Mouse (Mus musculus): Measurements from ENCODE around the gene Ano7. TPM values are rescaled to one million over a fixed set of nuclear protein-coding genes. Genes with fewer than 3 reads are reported as not detected.

Ano7 gene
- polyA plus RNA-seq (2012; rRNA removed; ENCODE audit: low replicate concordance), result 0.53 and 0.99 TPM in 2 replicates

DNA sequence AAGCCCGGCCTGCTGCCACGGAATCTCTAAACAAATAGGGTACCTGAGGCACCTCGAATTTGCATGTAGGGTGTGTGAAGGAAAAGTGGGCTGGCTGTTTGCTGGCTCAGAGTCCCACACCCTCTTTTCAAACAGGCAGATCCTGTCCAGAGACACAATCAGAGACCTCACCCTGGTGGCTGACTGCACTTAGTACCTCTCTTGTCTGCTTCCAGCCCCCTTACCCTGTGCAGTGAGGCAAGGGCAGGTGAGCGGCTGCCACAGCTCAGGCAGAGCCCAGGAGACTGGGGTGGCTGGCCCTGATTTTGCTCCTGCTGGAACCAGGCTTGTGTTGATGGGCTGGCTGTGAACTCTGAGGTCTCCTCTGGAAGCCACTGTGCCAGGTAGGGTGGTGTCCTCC lies at the start of gene Ano7:
Gene Ano7 (plus strand): TSS at position 266 of the 400 bp plus-strand sequence.

DNA sequence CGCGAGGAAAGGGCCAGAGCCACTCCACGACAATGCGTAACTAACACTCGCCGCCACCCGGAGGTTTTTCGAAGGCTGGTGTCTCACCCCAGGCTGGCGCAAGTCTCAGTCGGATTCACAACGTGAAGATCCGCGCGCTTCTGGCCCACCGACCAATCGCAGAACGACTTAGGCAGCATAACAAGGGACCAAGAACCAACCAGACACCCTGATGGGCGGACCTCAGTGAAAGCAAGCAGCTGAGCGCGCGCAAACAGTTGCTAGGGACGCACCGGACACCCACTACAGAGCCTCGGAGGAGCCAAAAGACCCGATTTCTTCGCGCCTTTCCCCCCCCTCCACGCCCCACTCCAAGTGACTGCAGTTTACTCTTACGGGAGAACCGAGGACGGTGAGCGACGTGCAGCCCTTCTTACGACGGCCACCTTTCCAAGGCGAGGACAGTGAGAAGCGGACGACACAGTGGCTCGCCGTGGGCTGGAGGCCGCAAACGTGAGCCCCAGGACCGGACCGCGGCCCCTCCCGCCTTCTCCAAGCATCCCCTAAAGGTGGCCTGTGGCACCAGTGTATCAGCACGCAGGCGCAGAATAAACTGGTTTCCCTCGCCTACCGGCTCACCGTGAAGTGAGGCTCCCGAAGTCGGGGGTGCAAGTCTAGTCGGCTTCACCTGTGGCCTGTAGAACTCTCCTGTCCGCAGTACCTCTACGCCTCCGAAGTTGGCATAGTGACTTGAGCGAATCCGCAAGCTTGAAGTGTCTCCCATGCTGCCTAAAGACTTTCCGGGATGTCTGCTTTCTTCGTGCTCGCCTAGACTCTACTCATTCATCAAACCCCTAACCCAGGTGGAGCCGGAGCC lies 30.9 kb upstream of the Ano7 start, which contains the start of the genes Ppp1r7 and Pask:
Gene Ppp1r7 (plus strand): TSS at position 207 of the 856 bp plus-strand sequence.
Gene Pask (minus strand): TSS at position 835 of the 856 bp plus-strand sequence.

Other genes starting within 250 kb of the Ano7 start
- gene Agxt, start 238.7 kb upstream of the Ano7 start, polyA plus RNA-seq (2012; rRNA removed; ENCODE audit: low replicate concordance), result 0.53 TPM in 1 of 2 replicates, not detected in the other
- 0.19 and 0.82 TPM in 2 replicates for gene 2310007B03Rik, start 213.0 kb upstream of the Ano7 start, polyA plus RNA-seq (2012; rRNA removed; ENCODE audit: low replicate concordance)
- 0.37 and 0.38 TPM in 2 replicates for gene Crocc2, start 205.2 kb upstream of the Ano7 start, polyA plus RNA-seq (2012; rRNA removed; ENCODE audit: low replicate concordance)
- 33.3 and 46.3 TPM in 2 replicates for gene Sned1, start 138.1 kb upstream of the Ano7 start, polyA plus RNA-seq (2012; rRNA removed; ENCODE audit: low replicate concordance)
- gene Mterf4, start 68.0 kb upstream of the Ano7 start, polyA plus RNA-seq (2012; rRNA removed; ENCODE audit: low replicate concordance), result 5.8 and 12.0 TPM in 2 replicates
- 2.7 and 4.7 TPM in 2 replicates for gene Ppp1r7, start 31.1 kb upstream of the Ano7 start, polyA plus RNA-seq (2012; rRNA removed; ENCODE audit: low replicate concordance)
- gene Pask, start 30.4 kb upstream of the Ano7 start, polyA plus RNA-seq (2012; rRNA removed; ENCODE audit: low replicate concordance), result 1.5 and 2.0 TPM in 2 replicates
- 47.5 and 89.7 TPM in 2 replicates for gene Hdlbp, start 104.9 kb downstream of the Ano7 start, polyA plus RNA-seq (2012; rRNA removed; ENCODE audit: low replicate concordance)
- gene Farp2, start 138.1 kb downstream of the Ano7 start, polyA plus RNA-seq (2012; rRNA removed; ENCODE audit: low replicate concordance), result 4.6 and 7.1 TPM in 2 replicates